Mouse (Mus musculus) liver, embryonic 14.5 days (tissue): ENCODE measurements around the gene Trabd2b.

ENCODE experiments used
- CTCF ChIP-seq: IDR thresholded peaks from 2 replicates; pipeline ENCODE4 v1.5.1; 2016; ENCODE audit warnings: antibody characterized with exemption, low read depth, control low read depth
- EP300 ChIP-seq: IDR thresholded peaks from 2 replicates; pipeline ENCODE4 v1.6.1; 2016; ENCODE audit warnings: antibody characterized with exemption, low read depth

DNA sequence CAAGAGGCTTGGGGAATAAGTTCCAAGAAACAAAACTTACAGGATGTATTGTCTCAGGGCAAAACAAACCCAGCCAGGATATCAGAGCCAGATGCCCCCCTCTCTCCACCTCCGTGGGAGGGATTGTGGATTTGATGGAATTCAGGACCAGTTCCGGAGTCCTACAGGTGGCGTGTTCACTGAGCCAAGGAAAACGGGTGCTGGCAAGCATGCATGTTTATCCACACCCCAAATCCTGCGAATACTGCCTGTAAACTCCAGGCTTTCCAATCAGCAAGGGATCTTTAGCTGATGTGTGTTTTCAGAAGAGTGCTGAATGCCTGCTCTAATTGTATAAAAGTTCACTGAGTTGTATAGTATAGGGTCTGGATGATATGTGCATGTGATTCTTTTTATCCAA, 253.4 kb downstream of the Trabd2b start:
- no peak for TF ChIP-seq CTCF
- no peak for TF ChIP-seq EP300
